Mouse (Mus musculus) kidney, postnatal 36 days (tissue): Measurements from ENCODE around the gene Cldnd2.
"Not testable (repeated sequence)": the region's sequence is repeated elsewhere in the genome, so short reads cannot be mapped to it uniquely, and the experiment has no call there.

Experiments used
- DNase-seq, 2 experiments: peaks; one replicate each; pipeline ENCODE4 v3.0.0; 2021 to 2022; ENCODE audit warnings: mixed read lengths in 2 of 2

The Cldnd2 gene

GRCm38 (mm10) chr7:43440482-43440881 lies at the start of gene Cldnd2:
Gene Cldnd2 (plus strand): TSS chr7:43440782.
- no peak for DNase-seq

GRCm38 (mm10) chr7:43392349-43393121 lies 48.0 kb upstream of the Cldnd2 start:
- no peak for DNase-seq

- DNase-seq = no peak
These were observed 41.1 kb upstream of the Cldnd2 start for GRCm38 (mm10) chr7:43399501-43399900.

- no peak for DNase-seq
These were observed 37.9 kb upstream of the Cldnd2 start for GRCm38 (mm10) chr7:43402718-43403117.

GRCm38 (mm10) chr7:43407573-43407972 lies 33.0 kb upstream of the Cldnd2 start:
- no peak for DNase-seq

- DNase-seq = no peak
These were observed 32.4 kb upstream of the Cldnd2 start, which contains the start of gene Siglecg for GRCm38 (mm10) chr7:43408131-43408553. Gene Siglecg (plus strand): TSS chr7:43408204.

- DNase-seq = no peak
These were observed 31.5 kb upstream of the Cldnd2 start for GRCm38 (mm10) chr7:43409084-43409483.

GRCm38 (mm10) chr7:43411724-43412123 lies 28.9 kb upstream of the Cldnd2 start:
- DNase-seq = not testable (repeated sequence)

- DNase-seq = peak in 1 of 2 experiments; percentile 17
These were observed 23.3 kb upstream of the Cldnd2 start for GRCm38 (mm10) chr7:43417298-43417697.

GRCm38 (mm10) chr7:43422995-43423617 lies 17.5 kb upstream of the Cldnd2 start:
- peak; percentile 86 to 96 for DNase-seq

GRCm38 (mm10) chr7:43423991-43424625 lies 16.5 kb upstream of the Cldnd2 start:
- no peak for DNase-seq

GRCm38 (mm10) chr7:43427406-43427805 lies 13.2 kb upstream of the Cldnd2 start, which contains the start of gene Lim2:
Gene Lim2 (plus strand): TSS chr7:43427670.
- DNase-seq = no peak

- no peak for DNase-seq
These were observed 11.1 kb upstream of the Cldnd2 start for GRCm38 (mm10) chr7:43429500-43429899.

GRCm38 (mm10) chr7:43432891-43433290 lies 7.7 kb upstream of the Cldnd2 start:
- DNase-seq = no peak

GRCm38 (mm10) chr7:43434676-43435075 lies 5.9 kb upstream of the Cldnd2 start:
- no peak for DNase-seq

GRCm38 (mm10) chr7:43436341-43437255 lies 4.0 kb upstream of the Cldnd2 start, which contains the start of gene Nkg7:
Gene Nkg7 (plus strand): TSS chr7:43437073.
- no peak for DNase-seq

- no peak for DNase-seq
These were observed 2.0 kb upstream of the Cldnd2 start for GRCm38 (mm10) chr7:43438611-43439010.

GRCm38 (mm10) chr7:43441071-43441470 lies 489 bp downstream of the Cldnd2 start:
- peak; percentile 40 to 60 for DNase-seq

GRCm38 (mm10) chr7:43442684-43443083 lies 2.1 kb downstream of the Cldnd2 start:
- DNase-seq = peak in 1 of 2 experiments; percentile 32

GRCm38 (mm10) chr7:43443126-43443916 lies 2.7 kb downstream of the Cldnd2 start:
- DNase-seq = peak; percentile 89 to 92

GRCm38 (mm10) chr7:43443917-43444293 lies 3.3 kb downstream of the Cldnd2 start, which contains the start of the genes Etfb and Gm45233:
Gene Etfb (plus strand): TSS chr7:43444083.
Gene Gm45233 (plus strand): TSS chr7:43444128.
- DNase-seq = peak; percentile 97 to 98
